Mouse (Mus musculus): ENCODE measurements around the gene Flt4.

DNA sequence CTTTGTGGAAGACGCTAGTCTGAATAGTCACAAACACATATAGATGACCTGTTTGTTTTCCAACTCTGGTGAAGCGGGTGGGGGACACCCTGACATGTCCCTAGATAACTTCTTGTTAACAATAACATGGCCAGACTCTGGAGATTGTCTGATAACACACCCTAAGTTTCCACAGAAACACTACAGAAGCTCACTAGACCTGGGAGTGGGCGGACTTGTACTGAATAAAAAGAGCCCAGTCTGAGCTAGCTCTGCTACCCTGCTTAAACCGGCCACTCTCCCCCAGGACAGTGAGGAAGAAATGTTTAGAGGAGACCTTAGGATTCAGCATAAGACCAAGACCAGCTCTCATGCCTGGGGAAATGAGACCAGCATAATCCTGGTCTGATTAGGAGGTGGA is 56.4 kb downstream of the Flt4 start:
- TF ChIP-seq FOSL1 (IDR thresholded peaks at IDR 0.05; ENCODE audit: insufficient read depth, low read length, poor library complexity, severe bottlenecking) (no peak), CTCF (IDR thresholded peaks at IDR 0.05; ENCODE audit: control insufficient read depth, insufficient read depth, insufficient read length) (no peak), MYOD1 (IDR thresholded peaks at IDR 0.05; ENCODE audit: control insufficient read depth, insufficient read length, low read depth) (no peak), MYOG (IDR thresholded peaks at IDR 0.05; ENCODE audit: control insufficient read depth, extremely low read depth, insufficient read length) (no peak), MAX (IDR thresholded peaks at IDR 0.05) (no peak), CEBPB (IDR thresholded peaks at IDR 0.05; ENCODE audit: low read depth) (no peak), USF1 (IDR thresholded peaks at IDR 0.05; ENCODE audit: low read depth) (no peak)

Data from C2C12 (cell line).